Mouse (Mus musculus) layer of hippocampus, postnatal 36 days (tissue): Measurements from ENCODE around the gene Tspo. TPM values are rescaled to one million over a fixed set of nuclear protein-coding genes. Genes with fewer than 3 reads are reported as not detected.

Experiments
- microRNA-seq, 2 experiments: library from miRNA; unstranded; fragments of <30 nt; microRNA quantifications; one replicate each; pipeline ENCODE4 v1.2.0; 2021
- total RNA-seq, 2 experiments: library from RNA; stranded (reverse); gene quantifications; 2 replicates each; pipeline ENCODE4 v1.2.3; 2021

Gene Tspo
- total RNA-seq, 2 experiments from 2014 or later, result 3.9 to 4.4 TPM

Small RNA genes within 50 kb of the gene (microRNA-seq; reads per million reads assigned to microRNA genes)
- gene Gm24575, result 0 reads per million in 2 experiments

Other genes with a start within 250 kb of the Tspo start
- gene Arfgap3, start 213.3 kb upstream of the Tspo start, total RNA-seq, result 10 to 100 TPM; 19.6 to 19.7 TPM
- 100 to 1,000 TPM in 1 of 2 experiments, 10 to 100 TPM in 1; 82.0 to 102 TPM for gene Pacsin2, start 99.0 kb upstream of the Tspo start, total RNA-seq
- gene Ttll1, start 52.7 kb upstream of the Tspo start, total RNA-seq, result 10 to 100 TPM; 33.8 to 38.1 TPM
- gene Bik, start 36.7 kb upstream of the Tspo start, total RNA-seq, result under 1 TPM in 1 of 2 experiments, not detected in 1; 0.37 TPM
- gene Mcat, start 195 bp downstream of the Tspo start, total RNA-seq, result 10 to 100 TPM; 24.0 to 25.0 TPM
- 10 to 100 TPM; 11.6 to 12.8 TPM for gene Ttll12, start 31.6 kb downstream of the Tspo start, total RNA-seq
- gene Scube1, start 161.4 kb downstream of the Tspo start, total RNA-seq, result 10 to 100 TPM; 19.3 to 21.8 TPM
- 100 to 1,000 TPM; 167 to 170 TPM for gene Mpped1, start 215.9 kb downstream of the Tspo start, total RNA-seq